8 mouse cellular contexts compared by ENCODE assay signal in the genomic region with DNA sequence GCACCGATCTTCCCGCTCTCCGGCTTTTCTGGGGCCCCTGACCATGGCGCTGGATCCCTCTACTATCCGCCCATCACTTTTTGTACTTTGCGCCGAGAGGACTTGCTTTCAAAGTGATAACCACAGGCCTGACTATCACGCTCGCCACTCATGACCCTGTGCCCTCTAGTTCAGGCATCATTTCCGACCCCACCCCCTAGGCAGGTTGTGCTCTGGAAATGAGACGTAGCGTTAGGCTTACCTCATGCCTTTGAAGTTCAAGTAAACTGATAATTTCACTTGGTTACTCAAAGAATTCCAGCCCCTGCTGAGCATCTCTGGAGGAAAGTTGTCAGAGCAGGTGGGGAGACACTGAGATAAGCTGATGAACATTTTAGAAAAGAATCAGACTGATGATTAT. TPM values are rescaled to one million over a fixed set of nuclear protein-coding genes. Genes with fewer than 3 reads are reported as not detected.
DNase-seq lines count a peak whose midpoint lies in the region; ATAC-seq lines count a peak whose summit lies in the region.

No protein-coding gene starts in this region.

- H3K9me3 ChIP-seq in forebrain, embryonic 12.5 days: no peaks in the 10 kb centered on the region
- H3K9me3 ChIP-seq in kidney, embryonic 15.5 days (replicated peaks): no peaks in the 10 kb centered on the region

- H3K36me3 ChIP-seq in forebrain, embryonic 12.5 days (replicated peaks): no peaks in the 10 kb centered on the region
- H3K36me3 ChIP-seq in kidney, embryonic 15.5 days: peaks cover 10% of the 10 kb centered on the region; the same call in 1 of the 2 replicates

- WGBS in forebrain, embryonic 12.5 days: 5% methylated on average over 12 of the region's 12 CpGs
- 2% methylated on average over 12 of the region's 12 CpGs for WGBS in kidney, embryonic 15.5 days

- H3K4me1 ChIP-seq in forebrain, embryonic 12.5 days: peaks cover 16% of the 10 kb centered on the region
- H3K4me1 ChIP-seq in kidney, embryonic 15.5 days: peaks cover 19% of the 10 kb centered on the region

- peak overlapping the region; percentile 95 for H3K4me2 ChIP-seq in forebrain, embryonic 12.5 days
- H3K4me2 ChIP-seq in kidney, embryonic 15.5 days: peak overlapping the region; percentile 98

- H3K9ac ChIP-seq in forebrain, embryonic 12.5 days: peak overlapping the region; percentile 78
- H3K9ac ChIP-seq in kidney, embryonic 15.5 days: peak overlapping the region; percentile 83

- H3K4me3 ChIP-seq in forebrain, embryonic 12.5 days (replicated peaks): peak overlapping the region; percentile 61
- peak overlapping the region; percentile 80 for H3K4me3 ChIP-seq in kidney, embryonic 15.5 days (replicated peaks)

- peak; percentile 12 for DNase-seq in retina, embryonic 14.5 days (ENCODE audit: low spot score)
- no peak for DNase-seq in retina, postnatal 1 day
- DNase-seq in thymus, postnatal 25 days: peak; percentile 41
- no peak for DNase-seq in right cerebral cortex, postnatal 25 days
- DNase-seq in right cerebral cortex, postnatal 14 days: no peak

- no peak for ATAC-seq in forebrain, embryonic 12.5 days (ENCODE audit: low FRiP score)
- ATAC-seq in kidney, embryonic 15.5 days (replicated peaks; ENCODE audit: low FRiP score): no peak
- peak; percentile 31; the same call in 1 of the 2 replicates for ATAC-seq in megakaryocyte-erythroid progenitor cell, adult 5-6 weeks (replicated peaks; ENCODE audit: low FRiP score, low TSS enrichment, poor library complexity, severe bottlenecking)

- no peak overlapping the region for H3K27ac ChIP-seq in forebrain, embryonic 12.5 days
- H3K27ac ChIP-seq in kidney, embryonic 15.5 days: no peak overlapping the region

- H3K27me3 ChIP-seq in forebrain, embryonic 12.5 days: peaks cover 10% of the 10 kb centered on the region; the same call in 1 of the 2 replicates
- H3K27me3 ChIP-seq in kidney, embryonic 15.5 days: no peaks in the 10 kb centered on the region

RNA-seq across cellular contexts. Expression of gene Shpk, which starts 0.6 kb away (rescaled TPM):
- 1.1 and 1.2 TPM in 2 replicates for polyA plus RNA-seq in forebrain, embryonic 12.5 days (2016; fragmentation: Nextera tagmentation; extraction: Ambion mirVana)
- 1.5 and 1.7 TPM in 2 replicates for polyA plus RNA-seq in kidney, embryonic 15.5 days (2015; fragmentation: Nextera tagmentation; extraction: Ambion mirVana)
- total RNA-seq in megakaryocyte-erythroid progenitor cell, adult 5-6 weeks (2014; fragmentation: Nextera tagmentation): 2.5 and 8.5 TPM in 2 replicates
- 0.80 and 3.3 TPM in 2 replicates for total RNA-seq in megakaryocyte-erythroid progenitor cell, adult 5-6 weeks (2017)

RNA-seq across cellular contexts. Expression of gene Ctns, which starts 1.0 kb away (rescaled TPM):
- polyA plus RNA-seq in forebrain, embryonic 12.5 days (2016; fragmentation: Nextera tagmentation; extraction: Ambion mirVana): 19.0 and 19.2 TPM in 2 replicates
- polyA plus RNA-seq in kidney, embryonic 15.5 days (2015; fragmentation: Nextera tagmentation; extraction: Ambion mirVana): 17.7 and 18.2 TPM in 2 replicates
- 12.0 and 13.2 TPM in 2 replicates for total RNA-seq in megakaryocyte-erythroid progenitor cell, adult 5-6 weeks (2014; fragmentation: Nextera tagmentation)
- total RNA-seq in megakaryocyte-erythroid progenitor cell, adult 5-6 weeks (2017): 4.0 and 9.5 TPM in 2 replicates

RNA-seq across cellular contexts. Expression of gene Tax1bp3, which starts 23.0 kb away (rescaled TPM):
- polyA plus RNA-seq in forebrain, embryonic 12.5 days (2016; fragmentation: Nextera tagmentation; extraction: Ambion mirVana): 158 and 163 TPM in 2 replicates
- polyA plus RNA-seq in kidney, embryonic 15.5 days (2015; fragmentation: Nextera tagmentation; extraction: Ambion mirVana): 202 and 204 TPM in 2 replicates
- total RNA-seq in megakaryocyte-erythroid progenitor cell, adult 5-6 weeks (2014; fragmentation: Nextera tagmentation): 3.8 and 5.6 TPM in 2 replicates
- 1.2 and 5.5 TPM in 2 replicates for total RNA-seq in megakaryocyte-erythroid progenitor cell, adult 5-6 weeks (2017)

RNA-seq across cellular contexts. Expression of gene Emc6, which starts 23.0 kb away (rescaled TPM):
- 123 and 129 TPM in 2 replicates for polyA plus RNA-seq in forebrain, embryonic 12.5 days (2016; fragmentation: Nextera tagmentation; extraction: Ambion mirVana)
- 121 and 131 TPM in 2 replicates for polyA plus RNA-seq in kidney, embryonic 15.5 days (2015; fragmentation: Nextera tagmentation; extraction: Ambion mirVana)
- 77.1 and 79.8 TPM in 2 replicates for total RNA-seq in megakaryocyte-erythroid progenitor cell, adult 5-6 weeks (2014; fragmentation: Nextera tagmentation)
- total RNA-seq in megakaryocyte-erythroid progenitor cell, adult 5-6 weeks (2017): 34.1 and 53.7 TPM in 2 replicates

RNA-seq across cellular contexts. Expression of gene Trpv1, which starts 34.2 kb away (rescaled TPM):
- not detected in 2 replicates for polyA plus RNA-seq in forebrain, embryonic 12.5 days (2016; fragmentation: Nextera tagmentation; extraction: Ambion mirVana)
- 0.12 TPM in 1 of 2 replicates, not detected in the other for polyA plus RNA-seq in kidney, embryonic 15.5 days (2015; fragmentation: Nextera tagmentation; extraction: Ambion mirVana)
- not detected in 2 replicates for total RNA-seq in megakaryocyte-erythroid progenitor cell, adult 5-6 weeks (2014; fragmentation: Nextera tagmentation)
- total RNA-seq in megakaryocyte-erythroid progenitor cell, adult 5-6 weeks (2017): not detected in 2 replicates

Comparison
In these comparisons a context has a peak if more than half of its experiments do, and no peak if none do; other contexts are left out.
1. DNase-seq: peak in retina, embryonic 14.5 days (single experiment) and thymus, postnatal 25 days (single experiment); none in retina, postnatal 1 day (single experiment), right cerebral cortex, postnatal 25 days (single experiment) and right cerebral cortex, postnatal 14 days (single experiment).